Mouse (Mus musculus) C2C12 (cell line): Measurements from ENCODE around the gene Garnl3.

Experiments
- CEBPB ChIP-seq: IDR thresholded peaks from one replicate; pipeline ENCODE4 v1.6.1; 2011; ENCODE audit warnings: low read depth, mild to moderate bottlenecking, control low read depth, moderate library complexity
- CTCF ChIP-seq: IDR thresholded peaks from one replicate; pipeline ENCODE4 v1.5.1; 2011; ENCODE audit not compliant: control insufficient read depth, insufficient read depth, insufficient read length
- FOSL1 ChIP-seq: IDR thresholded peaks from one replicate; pipeline ENCODE4 v1.8.0; 2011; ENCODE audit warnings: mild to moderate bottlenecking, low read length; ENCODE audit not compliant: poor library complexity, insufficient read depth, severe bottlenecking
- MAX ChIP-seq: IDR thresholded peaks from one replicate; pipeline ENCODE4 v1.6.1; 2011; ENCODE audit warnings: mild to moderate bottlenecking, control low read depth
- MYOD1 ChIP-seq: IDR thresholded peaks from one replicate; pipeline ENCODE4 v1.6.1; 2011; ENCODE audit warnings: low read depth; ENCODE audit not compliant: control insufficient read depth, insufficient read length
- USF1 ChIP-seq: IDR thresholded peaks from one replicate; pipeline ENCODE4 v1.6.1; 2011; ENCODE audit warnings: low read depth, mild to moderate bottlenecking, control low read depth, moderate library complexity

DNA sequence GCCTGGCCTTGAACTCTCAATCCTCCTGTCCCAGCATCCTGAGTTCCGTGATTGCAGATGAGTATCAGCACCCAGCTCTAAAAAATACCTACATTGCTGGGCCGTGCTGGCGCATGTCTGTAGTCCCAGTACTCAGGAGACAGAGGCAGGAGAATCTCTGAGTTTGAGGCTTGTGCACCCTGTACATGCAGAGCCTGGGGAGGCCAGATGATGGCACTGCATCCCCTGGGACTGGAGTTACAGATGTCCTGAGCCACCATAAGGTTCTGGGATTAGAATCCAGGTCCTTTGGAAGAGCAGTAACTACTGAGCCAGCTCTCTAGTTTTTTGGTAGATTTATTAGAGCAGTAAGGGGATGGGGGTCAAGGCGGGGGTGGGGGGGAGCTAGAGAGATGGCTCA is 191.0 kb downstream of the Garnl3 start:
- TF ChIP-seq CTCF (no peak), USF1 (no peak), MAX (no peak), CEBPB (no peak), MYOD1 (no peak), FOSL1 (no peak)
